Mouse (Mus musculus): Measurements from ENCODE around the gene Dpm3.

DNA sequence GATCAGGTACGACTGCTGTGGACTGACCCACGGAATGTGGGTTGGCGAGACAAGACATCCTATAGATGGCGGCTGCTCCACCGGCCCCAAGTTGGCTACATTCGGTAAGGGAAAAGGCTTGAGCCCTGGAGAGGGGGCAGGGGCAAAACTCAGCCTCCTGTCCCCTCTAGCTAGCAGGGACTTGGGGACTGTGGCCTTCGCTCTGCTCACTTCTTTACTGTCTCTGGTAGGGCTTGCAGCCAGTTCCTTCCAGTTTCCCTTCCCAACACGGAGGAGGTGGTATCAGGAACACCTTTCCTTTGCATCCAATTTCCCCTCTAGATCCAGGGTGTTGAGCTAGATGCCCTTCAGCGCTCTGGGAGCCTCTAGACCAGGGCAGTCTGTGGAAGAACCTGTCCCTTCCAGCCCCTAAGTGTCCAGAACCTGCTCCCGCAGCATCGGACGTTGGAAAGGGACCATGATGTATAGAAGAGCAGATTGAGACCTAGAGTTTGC lies 33.8 kb upstream of the Dpm3 start:
- TF ChIP-seq MAZ (IDR thresholded peaks at IDR 0.05; ENCODE audit: low read depth, low read length) (no peak), JUND (conservative IDR thresholded peaks at IDR 0.05; ENCODE audit: low read depth, low read length) (no peak), CTCF (conservative IDR thresholded peaks at IDR 0.05 in 1 of 2, IDR thresholded peaks at IDR 0.05 in 1 of 2; ENCODE audit: low read depth in 2 of 2, low read length in 2 of 2) (no peak), EP300 (IDR thresholded peaks at IDR 0.05; ENCODE audit: low read length) (no peak), ELF1 (IDR thresholded peaks at IDR 0.05; ENCODE audit: low read depth, low read length) (no peak)

Data from CH12.LX (cell line).